Mouse (Mus musculus) lung, adult 2 months (tissue): ENCODE results near the gene Hist2h2ac.

Experiments used
- CTCF ChIP-seq: fragments of 200-500 bp; IDR thresholded peaks from 2 replicates; pipeline ENCODE4 v1.5.1; 2011; ENCODE audit warnings: mild to moderate bottlenecking, low read length, control low read depth; ENCODE audit not compliant: insufficient read depth
- POLR2A ChIP-seq: fragments of 200-500 bp; IDR thresholded peaks from 2 replicates; pipeline ENCODE4 v1.6.1; 2011; ENCODE audit warnings: low read depth, mild to moderate bottlenecking, control low read depth, low read length, borderline replicate concordance; ENCODE audit errors: extremely low read depth

DNA sequence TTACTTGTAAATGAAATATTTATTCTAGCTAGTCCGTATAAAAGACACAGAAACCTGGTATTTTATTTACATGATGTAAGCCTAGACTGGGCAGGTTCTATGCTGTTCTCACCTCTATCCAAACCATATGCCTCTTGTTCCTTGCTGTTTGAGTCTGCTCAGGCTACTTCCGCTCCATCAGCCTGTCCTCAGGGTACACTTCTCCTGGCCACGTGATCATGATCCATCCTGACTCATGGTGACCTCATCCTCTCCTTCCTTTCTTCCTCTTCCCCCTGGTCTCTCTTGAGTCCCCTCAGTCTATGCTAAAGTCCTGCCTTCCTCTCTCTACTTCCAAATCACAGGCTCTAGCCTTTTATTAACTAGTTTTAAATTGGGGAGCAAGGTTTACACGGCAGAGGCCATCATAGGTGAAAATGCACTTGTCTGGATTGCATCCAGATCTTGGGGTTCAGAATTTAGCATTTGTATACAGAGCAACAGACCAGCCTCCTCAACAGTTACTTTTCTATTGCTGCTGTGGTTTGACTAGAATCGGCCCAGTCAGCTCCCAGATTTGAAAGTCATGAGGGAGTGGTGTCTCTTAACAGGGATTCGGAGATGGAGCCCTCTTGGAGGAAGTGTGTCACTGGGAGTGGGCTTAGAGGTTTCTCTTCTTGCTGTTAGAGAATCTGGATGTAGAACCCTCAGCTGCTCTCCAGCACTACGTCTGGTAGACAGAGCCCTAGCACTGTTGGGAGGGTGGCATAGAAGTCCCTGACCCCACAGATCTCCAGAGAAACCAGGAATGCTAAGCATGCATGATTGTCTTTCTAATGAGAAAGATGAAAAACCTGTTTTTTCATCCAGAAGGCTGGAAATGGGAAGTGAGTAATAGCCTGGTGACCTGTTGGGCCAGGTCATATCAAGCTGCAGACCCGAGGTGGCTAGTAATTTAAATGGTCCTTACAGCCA, 6.3 kb upstream of the Hist2h2ac start:
- TF ChIP-seq POLR2A (no peak), CTCF (no peak)
